Mouse (Mus musculus): ENCODE measurements around the gene Ino80e. TPM values are rescaled to one million over a fixed set of nuclear protein-coding genes. Genes with fewer than 3 reads are reported as not detected.
"Not testable (repeated sequence)": the region's sequence is repeated elsewhere in the genome, so short reads cannot be mapped to it uniquely, and the experiment has no call there.

Ino80e gene
- polyA plus RNA-seq (2016; fragmentation: Nextera tagmentation; extraction: Ambion mirVana), result 79.1 and 92.0 TPM in 2 replicates

GRCm38 (mm10) chr7:126862147-126862784, at the start of gene Ino80e:
Gene Ino80e, minus strand, starts transcription at chr7:126862377.
- Histone ChIP-seq H3K36me3 (peaks cover 71% of the 10 kb centered on the region), H3K27me3 (ENCODE audit: insufficient read depth, poor library complexity, severe bottlenecking) (no peaks in the 10 kb centered on the region), H3K4me1 (peaks cover 30% of the 10 kb centered on the region), H3K4me3 (peak within 1 kb of the TSS; percentile 76), H3K27ac (peak within 1 kb of the TSS; percentile 91), H3K9me3 (no peaks in the 10 kb centered on the region)
- 0% methylated on average over 41 of the region's 41 CpGs for WGBS
- peak; percentile 97 for DNase-seq (ENCODE audit: low spot score)

- no peak for DNase-seq (ENCODE audit: low spot score)
- Histone ChIP-seq H3K9me3 (no peaks in the 10 kb centered on the region), H3K4me1 (no peaks in the 10 kb centered on the region), H3K27me3 (ENCODE audit: insufficient read depth, poor library complexity, severe bottlenecking) (no peaks in the 10 kb centered on the region), H3K4me3 (no peak overlapping the region), H3K27ac (no peak overlapping the region), H3K36me3 (no peaks in the 10 kb centered on the region)
- 59% methylated on average over 3 of the region's 3 CpGs for WGBS
Observed at GRCm38 (mm10) chr7:126905590-126905989, 43.4 kb upstream of the Ino80e start.

GRCm38 (mm10) chr7:126899781-126900180, 37.6 kb upstream of the Ino80e start:
- not testable (repeated sequence) for H3K9me3 ChIP-seq; H3K4me3 ChIP-seq; H3K36me3 ChIP-seq; H3K27me3 ChIP-seq (ENCODE audit: insufficient read depth, poor library complexity, severe bottlenecking); DNase-seq (ENCODE audit: low spot score); H3K27ac ChIP-seq
- peaks cover 17% of the 10 kb centered on the region for H3K4me1 ChIP-seq
- WGBS, result 89% methylated on average over 8 of the region's 9 CpGs

- peak overlapping the region; percentile 92 for H3K27ac ChIP-seq
- DNase-seq (ENCODE audit: low spot score), result peak; percentile 98
- peak overlapping the region; percentile 71 for H3K4me3 ChIP-seq
- WGBS, result 11% methylated on average over 37 of the region's 37 CpGs
- H3K9me3 ChIP-seq, result no peaks in the 10 kb centered on the region
- no peaks in the 10 kb centered on the region for H3K27me3 ChIP-seq (ENCODE audit: insufficient read depth, poor library complexity, severe bottlenecking)
- peaks cover 17% of the 10 kb centered on the region for H3K4me1 ChIP-seq
- H3K36me3 ChIP-seq, result no peaks in the 10 kb centered on the region
Observed at GRCm38 (mm10) chr7:126898102-126898990, 36.2 kb upstream of the Ino80e start.

GRCm38 (mm10) chr7:126897390-126898101, 35.4 kb upstream of the Ino80e start:
- no peak for DNase-seq (ENCODE audit: low spot score)
- Histone ChIP-seq H3K27ac (peak overlapping the region; percentile 92), H3K27me3 (ENCODE audit: insufficient read depth, poor library complexity, severe bottlenecking) (no peaks in the 10 kb centered on the region), H3K4me3 (peak overlapping the region; percentile 71), H3K4me1 (peaks cover 17% of the 10 kb centered on the region), H3K9me3 (no peaks in the 10 kb centered on the region), H3K36me3 (no peaks in the 10 kb centered on the region)
- WGBS, result 24% methylated on average over 16 of the region's 16 CpGs

GRCm38 (mm10) chr7:126896912-126897311, 34.7 kb upstream of the Ino80e start:
- no peaks in the 10 kb centered on the region for H3K9me3 ChIP-seq
- WGBS, result 86% methylated on average over 5 of the region's 5 CpGs
- 0 out of 2 replicates have a peak overlapping the region, but pooled peaks have one; percentile 26 for H3K27ac ChIP-seq
- no peak overlapping the region for H3K4me3 ChIP-seq
- H3K4me1 ChIP-seq, result peaks cover 17% of the 10 kb centered on the region
- no peak for DNase-seq (ENCODE audit: low spot score)
- 0 out of 2 replicates have a peak, but pooled peaks cover under 1% of the 10 kb centered on the region for H3K36me3 ChIP-seq
- H3K27me3 ChIP-seq (ENCODE audit: insufficient read depth, poor library complexity, severe bottlenecking), result no peaks in the 10 kb centered on the region

GRCm38 (mm10) chr7:126888852-126889251, 26.7 kb upstream of the Ino80e start:
- Histone ChIP-seq H3K4me1 (0 out of 2 replicates have a peak, but pooled peaks cover 6% of the 10 kb centered on the region), H3K27me3 (ENCODE audit: insufficient read depth, poor library complexity, severe bottlenecking) (no peaks in the 10 kb centered on the region), H3K9me3 (no peaks in the 10 kb centered on the region), H3K36me3 (peaks cover 17% of the 10 kb centered on the region), H3K27ac (no peak overlapping the region), H3K4me3 (peak overlapping the region; percentile 3; the same call in 1 of the 2 replicates)
- 39% methylated on average over 7 of the region's 7 CpGs for WGBS
- no peak for DNase-seq (ENCODE audit: low spot score)

- H3K4me3 ChIP-seq, result no peak overlapping the region
- peaks cover 21% of the 10 kb centered on the region for H3K4me1 ChIP-seq
- DNase-seq (ENCODE audit: low spot score), result no peak
- no peaks in the 10 kb centered on the region for H3K9me3 ChIP-seq
- H3K36me3 ChIP-seq, result peaks cover 17% of the 10 kb centered on the region
- no peak overlapping the region for H3K27ac ChIP-seq
- WGBS, result 89% methylated on average over 5 of the region's 5 CpGs
- H3K27me3 ChIP-seq (ENCODE audit: insufficient read depth, poor library complexity, severe bottlenecking), result no peaks in the 10 kb centered on the region
Observed at GRCm38 (mm10) chr7:126887281-126887680, 25.1 kb upstream of the Ino80e start.

GRCm38 (mm10) chr7:126884286-126885164, 22.3 kb upstream of the Ino80e start, which contains the start of gene Taok2:
Gene Taok2, minus strand, starts transcription at chr7:126884703.
- Histone ChIP-seq H3K9me3 (no peaks in the 10 kb centered on the region), H3K36me3 (peaks cover 12% of the 10 kb centered on the region), H3K27me3 (ENCODE audit: insufficient read depth, poor library complexity, severe bottlenecking) (no peaks in the 10 kb centered on the region), H3K4me1 (peaks cover 30% of the 10 kb centered on the region), H3K4me3 (peak within 1 kb of the TSS; percentile 80), H3K27ac (peak within 1 kb of the TSS; percentile 93)
- under 1% methylated on average over 56 of the region's 56 CpGs for WGBS
- DNase-seq (ENCODE audit: low spot score), result peak; percentile 99

- Histone ChIP-seq H3K9me3 (no peaks in the 10 kb centered on the region), H3K27ac (peak overlapping the region; percentile 93), H3K4me3 (peak overlapping the region; percentile 80), H3K36me3 (peaks cover 19% of the 10 kb centered on the region), H3K4me1 (peaks cover 30% of the 10 kb centered on the region), H3K27me3 (ENCODE audit: insufficient read depth, poor library complexity, severe bottlenecking) (no peaks in the 10 kb centered on the region)
- WGBS, result 0% methylated on average over 15 of the region's 15 CpGs
- DNase-seq (ENCODE audit: low spot score), result no peak
Observed at GRCm38 (mm10) chr7:126883731-126884181, 21.6 kb upstream of the Ino80e start.

GRCm38 (mm10) chr7:126881040-126881439, 18.9 kb upstream of the Ino80e start:
- H3K4me1 ChIP-seq, result peaks cover 30% of the 10 kb centered on the region
- no peaks in the 10 kb centered on the region for H3K9me3 ChIP-seq
- H3K27me3 ChIP-seq (ENCODE audit: insufficient read depth, poor library complexity, severe bottlenecking), result no peaks in the 10 kb centered on the region
- peaks cover 45% of the 10 kb centered on the region for H3K36me3 ChIP-seq
- peak overlapping the region; percentile 63; the same call in 1 of the 2 replicates for H3K27ac ChIP-seq
- no peak for DNase-seq (ENCODE audit: low spot score)
- H3K4me3 ChIP-seq, result peak overlapping the region; percentile 80
- WGBS, result 64% methylated on average over 6 of the region's 6 CpGs

- no peak for DNase-seq (ENCODE audit: low spot score)
- whole genome bisulfite sequencing, result 93% methylated on average over 1 of the region's 1 CpGs
- Histone ChIP-seq H3K36me3 (peaks cover 83% of the 10 kb centered on the region), H3K27ac (no peak overlapping the region), H3K4me3 (no peak overlapping the region), H3K4me1 (peaks cover 9% of the 10 kb centered on the region), H3K9me3 (no peaks in the 10 kb centered on the region), H3K27me3 (ENCODE audit: insufficient read depth, poor library complexity, severe bottlenecking) (no peaks in the 10 kb centered on the region)
Observed at GRCm38 (mm10) chr7:126877239-126877638, 15.1 kb upstream of the Ino80e start.
